Mouse (Mus musculus): ENCODE results near the gene Pdcd7. TPM values are rescaled to one million over a fixed set of nuclear protein-coding genes. Genes with fewer than 3 reads are reported as not detected.

The Pdcd7 gene
- 13.2 and 15.3 TPM in 2 replicates for polyA plus RNA-seq (2015; fragmentation: Nextera tagmentation; extraction: Ambion mirVana)

GRCm38 (mm10) chr9:65345854-65346475, at the start of gene Pdcd7:
Gene Pdcd7, plus strand, starts transcription at chr9:65346104.

GRCm38 (mm10) chr9:65360641-65361448, 14.9 kb downstream of the Pdcd7 start, which contains the start of gene Ubap1l:
Gene Ubap1l, plus strand, starts transcription at chr9:65361041.

GRCm38 (mm10) chr9:65391613-65391964, 45.7 kb downstream of the Pdcd7 start, which contains the start of gene Kbtbd13:
Gene Kbtbd13, minus strand, starts transcription at chr9:65391652.

GRCm38 (mm10) chr9:65398279-65398678, 52.4 kb downstream of the Pdcd7 start, which contains the start of gene Rasl12:
Gene Rasl12, plus strand, starts transcription at chr9:65398506.

Other genes starting within 250 kb of the Pdcd7 start
- gene Igdcc4, start 244.6 kb upstream of the Pdcd7 start, polyA plus RNA-seq (2015; fragmentation: Nextera tagmentation; extraction: Ambion mirVana): 14.2 and 15.6 TPM in 2 replicates
- 7.2 and 8.1 TPM in 2 replicates for gene Igdcc3, start 204.9 kb upstream of the Pdcd7 start, polyA plus RNA-seq (2015; fragmentation: Nextera tagmentation; extraction: Ambion mirVana)
- 7.5 and 9.4 TPM in 2 replicates for gene Parp16, start 150.8 kb upstream of the Pdcd7 start, polyA plus RNA-seq (2015; fragmentation: Nextera tagmentation; extraction: Ambion mirVana)
- 0.19 and 0.23 TPM in 2 replicates for gene Cilp, start 80.9 kb upstream of the Pdcd7 start, polyA plus RNA-seq (2015; fragmentation: Nextera tagmentation; extraction: Ambion mirVana)
- gene Clpx, start 51.8 kb upstream of the Pdcd7 start, polyA plus RNA-seq (2015; fragmentation: Nextera tagmentation; extraction: Ambion mirVana): 33.9 and 35.7 TPM in 2 replicates
- gene Ubap1l, start 14.9 kb downstream of the Pdcd7 start, polyA plus RNA-seq (2015; fragmentation: Nextera tagmentation; extraction: Ambion mirVana): 3.8 and 5.0 TPM in 2 replicates
- gene Kbtbd13, start 45.5 kb downstream of the Pdcd7 start, polyA plus RNA-seq (2015; fragmentation: Nextera tagmentation; extraction: Ambion mirVana): 0.22 and 0.69 TPM in 2 replicates
- 4.3 and 5.9 TPM in 2 replicates for gene Rasl12, start 52.4 kb downstream of the Pdcd7 start, polyA plus RNA-seq (2015; fragmentation: Nextera tagmentation; extraction: Ambion mirVana)
- gene Slc51b, start 76.9 kb downstream of the Pdcd7 start, polyA plus RNA-seq (2015; fragmentation: Nextera tagmentation; extraction: Ambion mirVana): not detected in 2 replicates
- gene Mtfmt, start 89.7 kb downstream of the Pdcd7 start, polyA plus RNA-seq (2015; fragmentation: Nextera tagmentation; extraction: Ambion mirVana): 19.6 and 20.9 TPM in 2 replicates
- gene Spg21, start 114.8 kb downstream of the Pdcd7 start, polyA plus RNA-seq (2015; fragmentation: Nextera tagmentation; extraction: Ambion mirVana): 76.2 and 82.0 TPM in 2 replicates
- 0.65 and 1.1 TPM in 2 replicates for gene Ankdd1a, start 174.1 kb downstream of the Pdcd7 start, polyA plus RNA-seq (2015; fragmentation: Nextera tagmentation; extraction: Ambion mirVana)
- gene Plekho2, start 233.9 kb downstream of the Pdcd7 start, polyA plus RNA-seq (2015; fragmentation: Nextera tagmentation; extraction: Ambion mirVana): 5.6 and 6.4 TPM in 2 replicates
- gene Pif1, start 241.1 kb downstream of the Pdcd7 start, polyA plus RNA-seq (2015; fragmentation: Nextera tagmentation; extraction: Ambion mirVana): 1.4 TPM in 2 replicates

All from neural tube, postnatal 0 days (tissue).